Mouse (Mus musculus) limb, embryonic 11.5 days (tissue): ENCODE results near the gene Srp72. TPM values are rescaled to one million over a fixed set of nuclear protein-coding genes. Genes with fewer than 3 reads are reported as not detected.
A peak's percentile ranks its signal among the peaks of the same experiment; 100 is the strongest.

Source experiments
- ATAC-seq: fragments of 200-750 bp; cut with Nextera tagmentation; 2 replicates; pipeline ENCODE4 v1.8.0; 2017; ENCODE audit warnings: low read depth; ENCODE audit not compliant: insufficient number of reproducible peaks, low FRiP score, low TSS enrichment
- DNase-seq: peaks from one replicate; pipeline ENCODE4 v3.0.0-alpha.2; 2015; ENCODE audit warnings: low spot score
- H3K27ac ChIP-seq: fragments of 300-500 bp; sonication (generic); replicated peaks from 2 replicates; pipeline ENCODE4 v1.5.1; 2014; ENCODE audit warnings: low read depth, mild to moderate bottlenecking, low read length
- H3K27me3 ChIP-seq: fragments of 300-500 bp; sonication (generic); 2 replicates; pipeline ENCODE4 v1.6.1; 2014; ENCODE audit warnings: mild to moderate bottlenecking, low read length, mixed read lengths; ENCODE audit not compliant: control insufficient read depth, insufficient read depth
- H3K36me3 ChIP-seq: fragments of 300-500 bp; sonication (generic); 2 replicates; pipeline ENCODE4 v1.6.1; 2014; ENCODE audit warnings: mild to moderate bottlenecking, low read length, moderate library complexity, mixed read lengths; ENCODE audit not compliant: control insufficient read depth, insufficient read depth
- H3K4me1 ChIP-seq: fragments of 300-500 bp; sonication (generic); 2 replicates; pipeline ENCODE4 v1.6.1; 2014; ENCODE audit warnings: low read length, mixed read lengths; ENCODE audit not compliant: control insufficient read depth, insufficient read depth
- H3K4me2 ChIP-seq: fragments of 300-500 bp; sonication (generic); 2 replicates; pipeline ENCODE4 v1.6.1; 2014; ENCODE audit warnings: low read depth, mild to moderate bottlenecking, moderate library complexity; ENCODE audit not compliant: severe bottlenecking
- H3K4me3 ChIP-seq: fragments of 300-500 bp; sonication (generic); 2 replicates; pipeline ENCODE4 v1.5.1; 2014; ENCODE audit warnings: low read depth, low read length
- H3K9ac ChIP-seq: fragments of 300-500 bp; sonication (generic); 2 replicates; pipeline ENCODE4 v1.6.1; 2014; ENCODE audit warnings: mild to moderate bottlenecking, low read length
- H3K9me3 ChIP-seq: fragments of 300-500 bp; sonication (generic); 2 replicates; pipeline ENCODE4 v1.6.1; 2016; ENCODE audit warnings: low read length; ENCODE audit not compliant: control insufficient read depth
- WGBS: fragments of 180-500 bp; shearing (Covaris S2); extraction: QIAGEN DNeasy Blood & Tissue Kit; methylation state at CpG from one replicate; pipeline ENCODE4 v1.1.7; 2014; 5-methylcytosine and 5-hydroxymethylcytosine counted together
- polyA plus RNA-seq: library from polyadenylated mRNA; unstranded; fragments of >200 nt; fragmentation: Nextera tagmentation; extraction: Ambion mirVana; gene quantifications from 2 replicates; pipeline ENCODE4 v1.2.1, GENCODE M21; 2014

The Srp72 gene
- polyA plus RNA-seq, 1 experiment from 2014 or later = 88.6 TPM

DNA sequence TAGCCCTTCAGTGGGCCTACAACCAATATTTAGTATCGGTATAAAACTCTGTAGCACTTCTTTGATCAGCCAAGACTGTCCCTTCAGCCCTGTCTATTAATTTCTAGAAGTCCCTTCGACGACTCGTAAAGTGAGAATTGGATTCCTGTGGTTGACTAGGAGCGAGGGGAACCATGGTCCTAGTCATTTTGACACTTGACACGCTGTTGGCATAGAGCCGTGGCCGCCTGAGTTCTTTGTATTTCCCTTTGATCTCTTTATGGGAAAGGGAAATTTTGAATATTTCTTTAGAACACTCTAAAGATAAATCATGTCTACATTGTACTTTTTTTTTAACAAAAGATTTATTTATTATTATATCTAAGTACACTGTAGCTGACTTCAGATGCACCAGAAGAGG is 1.3 kb downstream of the Srp72 start:
- Histone ChIP-seq H3K4me3 (peak overlapping the region; percentile 62), H3K4me1 (0 out of 2 replicates have a peak, but pooled peaks cover 5% of the 10 kb centered on the region), H3K27me3 (no peaks in the 10 kb centered on the region), H3K9me3 (no peaks in the 10 kb centered on the region), H3K36me3 (peaks cover 15% of the 10 kb centered on the region), H3K4me2 (peak overlapping the region; percentile 49), H3K9ac (no peak overlapping the region), H3K27ac (no peak overlapping the region)
- ATAC-seq (no peak), DNase-seq (no peak)
- WGBS = 82% methylated on average over 8 of the region's 8 CpGs

DNA sequence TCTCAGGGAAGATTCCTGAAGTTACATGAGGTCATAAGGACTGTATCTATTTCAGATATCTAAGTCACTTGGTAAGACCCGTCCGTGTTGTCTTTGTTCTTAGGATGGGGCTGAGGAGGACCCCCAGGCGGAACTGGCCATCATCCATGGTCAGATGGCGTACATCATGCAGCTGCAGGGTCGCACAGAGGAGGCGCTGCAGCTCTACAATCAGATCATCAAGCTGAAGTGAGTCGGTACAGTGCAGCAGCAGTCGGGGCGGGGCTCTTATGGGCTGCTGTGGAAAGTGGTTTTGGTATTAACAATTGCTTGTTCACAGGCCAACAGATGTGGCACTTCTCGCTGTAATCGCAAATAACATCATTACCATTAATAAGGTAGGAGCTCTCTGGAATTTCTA is 9.5 kb downstream of the Srp72 start:
- no peaks in the 10 kb centered on the region for H3K9me3 ChIP-seq
- no peak overlapping the region for H3K27ac ChIP-seq
- DNase-seq (no peak), ATAC-seq (no peak)
- H3K4me3 ChIP-seq = no peak overlapping the region
- no peaks in the 10 kb centered on the region for H3K27me3 ChIP-seq
- WGBS = 93% methylated on average over 11 of the region's 11 CpGs
- H3K9ac ChIP-seq = no peak overlapping the region
- no peaks in the 10 kb centered on the region for H3K4me1 ChIP-seq
- H3K4me2 ChIP-seq = no peak overlapping the region
- H3K36me3 ChIP-seq = peaks cover 39% of the 10 kb centered on the region

- H3K4me3 ChIP-seq = no peak overlapping the region
- no peak overlapping the region for H3K27ac ChIP-seq
- peaks cover 12% of the 10 kb centered on the region; the same call in 1 of the 2 replicates for H3K36me3 ChIP-seq
- no peaks in the 10 kb centered on the region for H3K27me3 ChIP-seq
- no peaks in the 10 kb centered on the region for H3K4me1 ChIP-seq
- no peak overlapping the region for H3K9ac ChIP-seq
- DNase-seq (no peak), ATAC-seq (no peak)
- no peak overlapping the region for H3K4me2 ChIP-seq
- WGBS = 99% methylated on average over 3 of the region's 3 CpGs
- H3K9me3 ChIP-seq = no peaks in the 10 kb centered on the region
Observed at GRCm38 (mm10) chr5:76990789-76991188, 16.3 kb downstream of the Srp72 start.

GRCm38 (mm10) chr5:76993174-76993814 is 18.8 kb downstream of the Srp72 start:
- H3K36me3 ChIP-seq = peaks cover 17% of the 10 kb centered on the region; the same call in 1 of the 2 replicates
- ATAC-seq = no peak

DNA sequence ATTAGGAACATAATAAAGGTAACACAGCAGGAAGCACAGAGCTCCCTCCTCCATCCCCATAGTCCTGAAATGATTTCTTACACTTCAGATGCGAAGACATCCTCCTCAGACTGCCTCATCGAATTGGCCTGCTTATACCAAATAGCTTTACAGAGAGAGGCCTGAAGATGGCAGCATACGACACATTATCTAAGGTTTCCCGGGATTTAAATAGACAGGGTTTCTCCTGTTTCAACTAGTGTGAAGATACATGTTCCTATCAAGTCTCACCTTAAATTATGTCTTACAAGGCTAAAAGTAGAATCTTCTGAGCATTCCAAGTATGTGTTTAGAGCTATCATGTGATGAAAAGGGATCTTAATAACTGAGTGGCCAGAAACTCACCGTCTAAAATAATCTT is 23.9 kb downstream of the Srp72 start:
- ATAC-seq (no peak), DNase-seq (peak; percentile 32)
- no peaks in the 10 kb centered on the region for H3K4me1 ChIP-seq
- H3K4me2 ChIP-seq = no peak overlapping the region
- H3K4me3 ChIP-seq = no peak overlapping the region
- H3K27ac ChIP-seq = no peak overlapping the region
- WGBS = 65% methylated on average over 5 of the region's 5 CpGs
- H3K9ac ChIP-seq = no peak overlapping the region
- no peaks in the 10 kb centered on the region for H3K27me3 ChIP-seq
- no peaks in the 10 kb centered on the region for H3K9me3 ChIP-seq
- H3K36me3 ChIP-seq = peaks cover 14% of the 10 kb centered on the region; the same call in 1 of the 2 replicates

More at GRCm38 (mm10) chr5:76993174-76993814, 18.8 kb downstream of the Srp72 start:
- H3K27ac ChIP-seq = no peak overlapping the region
- no peak for DNase-seq
- H3K9me3 ChIP-seq = no peaks in the 10 kb centered on the region
- no peaks in the 10 kb centered on the region for H3K4me1 ChIP-seq
- no peak overlapping the region for H3K4me3 ChIP-seq
- H3K4me2 ChIP-seq = no peak overlapping the region
- WGBS = 87% methylated on average over 5 of the region's 5 CpGs
- H3K27me3 ChIP-seq = no peaks in the 10 kb centered on the region
- no peak overlapping the region for H3K9ac ChIP-seq

- ATAC-seq (no peak), DNase-seq (no peak)
- peaks cover 11% of the 10 kb centered on the region; the same call in 1 of the 2 replicates for H3K36me3 ChIP-seq
- WGBS = 87% methylated on average over 17 of the region's 17 CpGs
- no peaks in the 10 kb centered on the region for H3K4me1 ChIP-seq
- H3K9ac ChIP-seq = no peak overlapping the region
- no peak overlapping the region for H3K4me2 ChIP-seq
- H3K27ac ChIP-seq = no peak overlapping the region
- no peak overlapping the region for H3K4me3 ChIP-seq
- H3K27me3 ChIP-seq = no peaks in the 10 kb centered on the region
- no peaks in the 10 kb centered on the region for H3K9me3 ChIP-seq
Observed at GRCm38 (mm10) chr5:77001192-77001591, 26.7 kb downstream of the Srp72 start.

DNA sequence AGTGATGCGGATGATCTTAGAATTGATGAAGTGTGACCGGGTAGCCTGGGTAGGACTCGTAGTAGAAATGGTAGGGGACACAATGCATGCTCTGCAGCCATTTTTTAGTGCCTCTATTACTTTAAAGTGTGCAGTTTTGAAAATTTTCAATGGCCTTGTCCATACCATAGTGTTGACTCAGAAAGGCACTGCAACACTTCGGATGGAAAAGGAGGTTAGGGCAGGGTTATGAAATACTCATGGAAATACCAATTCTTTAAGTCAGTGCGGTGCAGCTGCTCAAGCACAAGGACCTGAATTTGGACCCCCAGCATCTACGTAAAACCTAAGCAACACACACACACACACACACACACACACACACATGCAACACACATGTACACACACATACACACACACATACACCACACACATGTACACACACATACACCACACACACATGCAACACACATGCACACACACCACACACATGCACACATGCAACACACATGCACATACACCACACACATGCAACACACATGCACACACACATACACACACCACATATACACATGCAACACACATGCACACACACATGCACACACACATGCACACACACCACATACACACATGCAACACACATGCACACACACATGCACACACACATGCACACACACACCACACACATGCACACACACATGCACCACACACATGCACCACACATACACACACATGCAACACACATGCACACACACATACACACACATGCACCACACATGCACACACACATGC is 29.8 kb downstream of the Srp72 start, which contains the start of gene Arl9:
Gene Arl9 (plus strand): TSS at position 5 of the 771 bp plus-strand sequence.
- H3K27ac ChIP-seq = no peak within 1 kb of the TSS
- H3K27me3 ChIP-seq = no peaks in the 10 kb centered on the region
- DNase-seq = no peak
- H3K4me2 ChIP-seq = no peak within 1 kb of the TSS
- WGBS = 95% methylated on average over 6 of the region's 6 CpGs
- peaks cover 3% of the 10 kb centered on the region; the same call in 1 of the 2 replicates for H3K36me3 ChIP-seq
- no peak within 1 kb of the TSS for H3K4me3 ChIP-seq
- H3K4me1 ChIP-seq = no peaks in the 10 kb centered on the region
- H3K9ac ChIP-seq = no peak within 1 kb of the TSS
- no peaks in the 10 kb centered on the region for H3K9me3 ChIP-seq
- ATAC-seq = no peak

DNA sequence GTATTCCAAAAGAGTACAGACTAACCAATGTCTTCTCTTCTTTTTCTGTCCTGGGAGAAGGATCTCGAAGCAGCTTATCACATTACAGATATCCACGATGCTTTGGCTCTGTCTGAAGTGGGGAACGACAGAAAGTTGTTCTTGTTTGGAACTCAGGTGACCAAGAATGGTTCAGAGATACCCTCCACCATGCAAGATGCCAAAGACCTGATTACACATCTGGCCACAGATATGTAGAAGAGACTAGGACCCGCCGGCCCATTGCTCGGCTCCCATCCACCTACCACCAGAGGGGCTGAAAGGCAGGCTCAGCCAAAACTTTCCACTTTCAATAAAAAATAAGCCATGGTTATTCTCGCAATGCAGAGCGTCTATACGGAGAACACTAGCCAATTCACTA is 35.9 kb downstream of the Srp72 start:
- Histone ChIP-seq H3K9me3 (no peaks in the 10 kb centered on the region), H3K27ac (no peak overlapping the region), H3K4me2 (no peak overlapping the region), H3K4me3 (no peak overlapping the region), H3K36me3 (no peaks in the 10 kb centered on the region), H3K9ac (no peak overlapping the region), H3K27me3 (no peaks in the 10 kb centered on the region), H3K4me1 (no peaks in the 10 kb centered on the region)
- no peak for ATAC-seq
- DNase-seq = no peak
- 89% methylated on average over 9 of the region's 9 CpGs for WGBS
